Mouse (Mus musculus) thymus, adult 2 months (tissue): ENCODE results near the gene S1pr2. TPM values are rescaled to one million over a fixed set of nuclear protein-coding genes. Genes with fewer than 3 reads are reported as not detected.
"Not testable (repeated sequence)": the region's sequence is repeated elsewhere in the genome, so short reads cannot be mapped to it uniquely, and the experiment has no call there.

Source experiments
- DNase-seq: peaks from one replicate; pipeline ENCODE4 v3.0.0; 2021
- H3K27ac ChIP-seq: fragments of 200-500 bp; 2 replicates; pipeline ENCODE4 v1.5.1; 2012; ENCODE audit warnings: low read length, control low read depth; ENCODE audit not compliant: control insufficient read depth, insufficient read depth
- H3K27me3 ChIP-seq: fragments of 200-500 bp; 2 replicates; pipeline ENCODE4 v1.6.1; 2012; ENCODE audit warnings: mild to moderate bottlenecking, low read length, moderate library complexity, mixed read lengths; ENCODE audit not compliant: control insufficient read depth, insufficient read depth
- H3K36me3 ChIP-seq: fragments of 200-500 bp; 2 replicates; pipeline ENCODE4 v1.6.1; 2012; ENCODE audit warnings: mild to moderate bottlenecking, low read length, moderate library complexity; ENCODE audit not compliant: control insufficient read depth, insufficient read depth
- H3K4me1 ChIP-seq: fragments of 200-500 bp; replicated peaks from 2 replicates; pipeline ENCODE4 v1.6.1; 2012; ENCODE audit warnings: low read length; ENCODE audit not compliant: control insufficient read depth, insufficient read depth
- H3K4me3 ChIP-seq: fragments of 200-500 bp; 2 replicates; pipeline ENCODE4 v1.5.1; 2012; ENCODE audit warnings: mild to moderate bottlenecking, low read length, control low read depth, moderate library complexity; ENCODE audit not compliant: control insufficient read depth, insufficient read depth
- CTCF ChIP-seq: fragments of 200-500 bp; IDR thresholded peaks from 2 replicates; pipeline ENCODE4 v1.5.1; 2012; ENCODE audit warnings: mild to moderate bottlenecking, control low read depth, low read length, moderate library complexity, borderline replicate concordance; ENCODE audit not compliant: control insufficient read depth, poor library complexity, insufficient read depth; ENCODE audit errors: extremely low read depth
- POLR2A ChIP-seq: fragments of 200-500 bp; IDR thresholded peaks from 2 replicates; pipeline ENCODE4 v1.6.1; 2012; ENCODE audit warnings: mild to moderate bottlenecking, low read length, control low read depth, moderate library complexity; ENCODE audit not compliant: control insufficient read depth, poor library complexity, insufficient read depth; ENCODE audit errors: extremely low read depth
- WGBS: fragments of 180-500 bp; shearing (Covaris S2); methylation state at CpG from one replicate; pipeline ENCODE4 v1.1.7; 2018; 5-methylcytosine and 5-hydroxymethylcytosine counted together
- polyA plus RNA-seq: library from polyadenylated mRNA; depleted of rRNA; stranded (reverse); fragments of >200 nt; gene quantifications from 2 replicates; pipeline ENCODE4 v1.2.3, GENCODE M21; 2012

The S1pr2 gene
- polyA plus RNA-seq, 1 experiment: 11.0 TPM

GRCm38 (mm10) chr9:21000811-21001210 is 24.2 kb upstream of the S1pr2 start:
- Histone ChIP-seq H3K4me1 (peaks cover 3% of the 10 kb centered on the region; the same call in 1 of the 2 replicates), H3K27me3 (no peaks in the 10 kb centered on the region), H3K4me3 (no peak overlapping the region), H3K27ac (no peak overlapping the region), H3K36me3 (no peaks in the 10 kb centered on the region; the same call in 1 of the 2 replicates)
- TF ChIP-seq CTCF (no peak), POLR2A (no peak)
- no peak for DNase-seq

- not testable (repeated sequence) for H3K36me3 ChIP-seq, H3K27me3 ChIP-seq, H3K27ac ChIP-seq, H3K4me1 ChIP-seq, DNase-seq, H3K4me3 ChIP-seq
- WGBS: 76% methylated on average over 1 of the region's 1 CpGs
Measured at GRCm38 (mm10) chr9:20998337-20998736, 21.8 kb upstream of the S1pr2 start.

- Histone ChIP-seq H3K27me3 (no peaks in the 10 kb centered on the region), H3K4me3 (no peak overlapping the region)
Measured at GRCm38 (mm10) chr9:20997065-20997464, 20.5 kb upstream of the S1pr2 start.

GRCm38 (mm10) chr9:20995069-20995468 is 18.5 kb upstream of the S1pr2 start:
- no peak for TF ChIP-seq POLR2A
- Histone ChIP-seq H3K27ac (no peak overlapping the region), H3K4me3 (no peak overlapping the region), H3K4me1 (peaks cover 9% of the 10 kb centered on the region; the same call in 1 of the 2 replicates), H3K36me3 (no peaks in the 10 kb centered on the region), H3K27me3 (no peaks in the 10 kb centered on the region)
- DNase-seq: no peak
- 89% methylated on average over 3 of the region's 3 CpGs for WGBS

More at GRCm38 (mm10) chr9:20997065-20997464, 20.5 kb upstream of the S1pr2 start:
- no peak for DNase-seq
- no peak for TF ChIP-seq CTCF
- no peak for TF ChIP-seq POLR2A
- WGBS: 63% methylated on average over 8 of the region's 8 CpGs
- no peaks in the 10 kb centered on the region for H3K4me1 ChIP-seq
- no peak overlapping the region for H3K27ac ChIP-seq
- H3K36me3 ChIP-seq: no peaks in the 10 kb centered on the region

- WGBS: 94% methylated on average over 5 of the region's 5 CpGs
- Histone ChIP-seq H3K36me3 (no peaks in the 10 kb centered on the region), H3K27ac (no peak overlapping the region), H3K4me1 (peaks cover 10% of the 10 kb centered on the region), H3K27me3 (no peaks in the 10 kb centered on the region), H3K4me3 (no peak overlapping the region)
- no peak for DNase-seq
- TF ChIP-seq CTCF (no peak), POLR2A (no peak)
Measured at GRCm38 (mm10) chr9:20993165-20993898, 16.8 kb upstream of the S1pr2 start.

GRCm38 (mm10) chr9:20991587-20991986 is 15.0 kb upstream of the S1pr2 start:
- TF ChIP-seq POLR2A: no peak
- H3K36me3 ChIP-seq: no peaks in the 10 kb centered on the region
- H3K4me1 ChIP-seq: peaks cover 25% of the 10 kb centered on the region
- H3K27me3 ChIP-seq: no peaks in the 10 kb centered on the region
- 72% methylated on average over 4 of the region's 4 CpGs for WGBS
- no peak overlapping the region for H3K4me3 ChIP-seq
- DNase-seq: no peak
- H3K27ac ChIP-seq: no peak overlapping the region

- H3K4me3 ChIP-seq: no peak overlapping the region
Measured at GRCm38 (mm10) chr9:20990861-20991260, 14.3 kb upstream of the S1pr2 start.

More at GRCm38 (mm10) chr9:20990861-20991260, 14.3 kb upstream of the S1pr2 start:
- H3K4me1 ChIP-seq: peaks cover 27% of the 10 kb centered on the region
- no peak for DNase-seq
- 62% methylated on average over 10 of the region's 10 CpGs for WGBS
- no peak overlapping the region for H3K27ac ChIP-seq
- no peaks in the 10 kb centered on the region for H3K27me3 ChIP-seq
- TF ChIP-seq POLR2A: no peak
- TF ChIP-seq CTCF: no peak
- no peaks in the 10 kb centered on the region for H3K36me3 ChIP-seq
